Mouse (Mus musculus) liver, embryonic 14 days (tissue): ENCODE measurements around the gene Slc37a3. TPM values are rescaled to one million over a fixed set of nuclear protein-coding genes. Genes with fewer than 3 reads are reported as not detected.

Source experiments
- polyA plus RNA-seq: library from polyadenylated mRNA; depleted of rRNA; stranded (reverse); fragments of >200 nt; gene quantifications from 2 replicates; pipeline ENCODE4 v1.2.3, GENCODE M21; 2012; rRNA removed

Slc37a3 gene
- 3.6 and 4.9 TPM in 2 replicates for polyA plus RNA-seq

GRCm38 (mm10) chr6:39377311-39377827, at the start of gene Slc37a3:
TSS of gene Slc37a3 (minus strand) at chr6:39377675.

GRCm38 (mm10) chr6:39419851-39420721, 42.6 kb upstream of the Slc37a3 start, which contains the start of gene Mkrn1:
TSS of gene Mkrn1 (minus strand) at chr6:39420462.

GRCm38 (mm10) chr6:39381125-39381880, 3.8 kb upstream of the Slc37a3 start, which contains the start of gene Rab19:
TSS of gene Rab19 (plus strand) at chr6:39381175.

Other genes starting within 250 kb of the Slc37a3 start
- 6.7 and 8.4 TPM in 2 replicates for gene Kdm7a, start 170.9 kb downstream of the Slc37a3 start, polyA plus RNA-seq
- gene Rab19, start 3.5 kb upstream of the Slc37a3 start, polyA plus RNA-seq, result 0.07 and 0.20 TPM in 2 replicates
- gene Mkrn1, start 42.8 kb upstream of the Slc37a3 start, polyA plus RNA-seq, result 103 and 122 TPM in 2 replicates
- gene Dennd2a, start 180.2 kb upstream of the Slc37a3 start, polyA plus RNA-seq, result 1.7 TPM in 2 replicates
- gene Adck2, start 196.2 kb upstream of the Slc37a3 start, polyA plus RNA-seq, result 2.4 and 2.9 TPM in 2 replicates
- 2.1 TPM in 2 replicates for gene Gm42420, start 208.1 kb upstream of the Slc37a3 start, polyA plus RNA-seq
- gene Ndufb2, start 214.9 kb upstream of the Slc37a3 start, polyA plus RNA-seq, result 94.5 and 110 TPM in 2 replicates